Mouse (Mus musculus) thymus, postnatal 36 days (tissue): ENCODE measurements at regions not wholly inside any gene's neighbourhood (a gene's known extent, or its start where the extent isn't known, plus 50 kb on each side); places are given as distances from the start of the nearest gene placed in this dataset.
"Not testable (repeated sequence)": the region's sequence is repeated elsewhere in the genome, so short reads cannot be mapped to it uniquely, and the experiment has no call there.

Experiments
- DNase-seq, 2 experiments: peaks; one replicate each; pipeline ENCODE4 v3.0.0; 2022; ENCODE audit warnings: mixed read lengths in 2 of 2

GRCm38 (mm10) chr7:73039921-73040320 is 335.4 kb upstream of the Rgma start:
- DNase-seq = no peak

GRCm38 (mm10) chr7:73044316-73044715 is 331.0 kb upstream of the Rgma start:
- no peak for DNase-seq

DNA sequence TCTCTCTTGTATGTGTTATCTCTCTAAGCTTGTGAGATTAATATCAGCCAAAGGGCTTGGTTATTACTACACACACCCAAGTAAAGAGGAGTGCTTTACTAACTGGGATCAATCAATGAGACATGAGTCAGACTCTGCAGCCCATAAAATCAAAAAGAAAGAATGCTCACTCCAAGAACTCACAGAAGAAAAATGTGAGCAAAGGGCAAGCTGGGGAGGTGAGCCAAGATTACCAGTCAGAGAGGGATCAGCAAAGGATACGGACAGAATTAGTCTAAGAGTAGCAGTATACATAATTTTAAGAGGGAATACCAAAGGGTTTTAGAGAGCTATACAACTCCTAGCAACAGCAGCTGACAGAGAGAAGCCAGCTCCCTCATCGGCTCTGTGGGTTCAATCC is 319.4 kb upstream of the Rgma start:
- no peak for DNase-seq

- DNase-seq = no peak
Measured at GRCm38 (mm10) chr7:73063556-73063955, 311.8 kb upstream of the Rgma start.

DNA sequence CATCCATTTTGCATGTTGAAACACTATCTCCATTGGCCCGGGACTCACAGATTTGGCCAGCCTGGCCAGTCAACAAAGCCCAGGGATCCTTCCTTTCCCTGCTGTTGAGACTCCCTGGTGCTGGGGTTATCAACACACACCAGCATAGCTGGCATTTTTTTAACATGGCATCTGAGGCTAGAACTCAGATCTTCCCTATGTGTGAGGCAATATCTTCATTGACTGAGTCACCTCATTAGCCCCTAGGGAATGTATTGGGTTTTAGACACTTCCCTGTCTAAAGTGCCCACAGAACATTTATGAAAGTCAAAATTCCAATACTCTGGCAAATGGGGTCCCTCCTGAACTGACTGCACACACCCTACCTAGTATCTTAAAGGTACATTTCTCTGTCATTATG is 306.8 kb upstream of the Rgma start:
- no peak for DNase-seq

- DNase-seq = no peak
Measured at GRCm38 (mm10) chr7:73069352-73069751, 306.0 kb upstream of the Rgma start.

GRCm38 (mm10) chr7:73075391-73075790 is 299.9 kb upstream of the Rgma start:
- DNase-seq = not testable (repeated sequence)

DNA sequence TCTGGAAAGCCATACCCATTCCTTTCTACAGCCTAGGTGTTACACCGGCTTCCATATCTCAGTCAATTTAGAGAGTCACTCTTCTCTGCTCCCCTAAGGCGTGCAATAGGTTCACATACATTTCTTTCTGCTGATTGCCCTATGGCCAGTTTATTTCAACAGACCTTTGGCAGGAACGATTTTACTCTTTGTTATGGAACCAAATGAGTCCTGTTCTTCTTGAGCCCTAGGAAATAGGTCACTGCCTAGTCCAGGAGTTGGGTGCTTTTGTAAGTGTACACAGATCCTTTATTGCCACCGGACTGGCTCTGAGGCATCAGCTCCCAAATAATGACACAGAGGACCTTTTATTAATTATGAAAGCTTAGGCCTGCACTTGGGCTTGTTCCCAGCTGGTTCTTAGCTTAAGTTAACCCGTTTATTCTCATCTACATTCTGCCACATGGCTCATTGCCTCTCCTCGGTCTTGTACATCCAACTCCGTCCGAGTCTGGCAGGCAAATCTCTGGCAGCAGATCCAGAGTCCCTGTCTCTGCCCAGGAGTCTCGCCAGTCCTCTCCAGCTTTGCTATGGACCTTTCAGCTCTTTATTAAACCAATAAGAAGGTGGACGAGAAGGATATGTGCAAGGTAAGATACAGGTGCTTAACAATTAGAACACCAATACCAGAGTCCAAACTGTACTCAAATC is 287.7 kb upstream of the Rgma start:
- DNase-seq = no peak

GRCm38 (mm10) chr7:73088321-73088720 is 287.0 kb upstream of the Rgma start:
- no peak for DNase-seq

DNA sequence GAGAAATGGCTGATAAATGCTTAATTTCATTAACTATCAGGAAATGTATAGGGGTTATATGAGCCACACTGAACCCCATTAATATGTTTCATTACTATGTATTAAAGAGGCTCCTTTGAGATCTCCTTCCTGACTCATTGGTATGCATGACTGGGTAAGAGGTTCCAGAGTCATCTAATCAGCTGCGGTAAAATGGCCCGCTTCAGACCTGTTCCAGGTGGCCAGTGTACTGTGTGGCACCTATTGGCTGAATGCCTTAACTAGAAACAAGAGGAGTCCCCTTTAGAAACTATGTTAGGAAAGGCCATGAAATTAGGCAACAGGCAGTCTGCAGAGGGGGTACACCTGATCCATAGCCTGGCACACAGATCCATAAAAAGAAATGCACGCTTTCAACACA is 283.6 kb upstream of the Rgma start:
- DNase-seq = no peak

DNA sequence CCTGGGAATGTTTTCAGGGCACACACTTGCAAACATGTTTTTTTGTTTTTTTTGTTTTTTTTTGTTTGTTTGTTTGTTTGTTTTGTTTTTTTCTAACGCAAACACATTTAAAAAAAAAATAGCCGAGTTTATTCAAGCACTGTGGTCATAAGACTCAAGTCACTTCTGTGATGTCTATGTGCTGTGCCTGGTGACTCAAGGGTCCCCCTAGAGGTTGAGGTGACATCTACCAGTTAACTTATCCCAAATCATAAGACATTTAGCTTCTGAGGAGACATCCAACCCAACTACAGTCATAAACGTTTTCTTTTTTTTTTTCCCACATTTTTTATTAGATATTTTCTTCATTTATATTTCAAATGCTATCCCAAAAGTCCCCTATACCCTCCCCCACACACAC is 281.2 kb upstream of the Rgma start:
- no peak for DNase-seq

DNA sequence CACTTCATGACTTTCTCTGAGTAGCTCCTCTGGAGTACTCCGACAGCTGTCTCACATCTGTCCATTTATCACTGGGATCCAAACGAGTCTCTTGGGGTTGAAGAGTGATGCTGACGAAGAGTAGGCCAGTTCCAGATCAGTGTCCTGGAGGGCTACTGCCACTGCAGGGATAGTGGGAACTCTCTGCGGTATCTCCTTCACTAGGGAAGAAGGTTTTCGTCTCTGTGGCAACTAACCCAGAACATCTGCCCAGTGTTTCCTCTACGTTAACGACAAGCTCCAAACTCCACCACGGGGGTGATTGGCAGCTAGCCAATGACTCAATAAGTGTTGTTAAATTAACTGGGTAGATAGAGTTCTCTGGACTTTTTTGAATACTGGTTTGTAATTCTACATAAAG is 256.4 kb upstream of the Rgma start:
- DNase-seq = no peak

DNA sequence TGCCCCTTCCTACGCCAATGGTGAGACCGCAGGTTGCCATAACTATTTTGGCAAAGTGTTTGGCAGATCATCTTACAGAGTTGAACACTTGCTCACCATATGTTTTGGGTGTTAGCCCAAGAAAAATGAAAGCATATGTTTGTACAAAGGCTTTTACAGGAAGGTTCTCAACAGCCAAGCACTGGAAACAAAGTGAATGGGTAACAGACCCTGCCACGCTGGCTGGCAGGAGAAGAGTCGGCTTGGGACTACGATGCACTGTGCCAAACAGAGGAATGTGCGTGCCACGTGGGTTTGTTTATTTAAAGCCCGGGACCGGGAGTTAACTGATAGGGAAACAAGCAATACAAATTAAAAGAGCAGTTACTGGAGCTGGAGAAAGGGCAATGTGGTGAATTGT is 255.0 kb upstream of the Rgma start:
- no peak for DNase-seq

DNA sequence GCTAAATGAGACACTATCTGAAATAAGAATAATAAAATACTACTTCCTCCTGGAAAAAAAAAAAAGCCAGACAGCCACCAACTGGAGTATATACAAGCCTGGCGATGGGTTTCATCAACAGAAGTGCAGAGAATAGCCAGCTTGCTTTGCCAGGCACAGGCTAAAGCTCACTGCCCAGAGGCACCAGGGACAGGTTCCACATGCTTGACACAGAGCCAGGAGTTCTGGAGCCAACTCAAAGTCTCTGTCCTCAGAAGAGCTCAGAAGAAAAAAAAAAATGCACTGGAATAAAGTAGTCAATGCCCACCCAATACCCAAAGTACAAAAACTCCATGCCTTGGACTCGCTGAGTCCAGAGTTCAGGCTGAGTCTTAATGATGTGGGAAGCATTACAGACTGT is 250.3 kb upstream of the Rgma start:
- DNase-seq = no peak

DNA sequence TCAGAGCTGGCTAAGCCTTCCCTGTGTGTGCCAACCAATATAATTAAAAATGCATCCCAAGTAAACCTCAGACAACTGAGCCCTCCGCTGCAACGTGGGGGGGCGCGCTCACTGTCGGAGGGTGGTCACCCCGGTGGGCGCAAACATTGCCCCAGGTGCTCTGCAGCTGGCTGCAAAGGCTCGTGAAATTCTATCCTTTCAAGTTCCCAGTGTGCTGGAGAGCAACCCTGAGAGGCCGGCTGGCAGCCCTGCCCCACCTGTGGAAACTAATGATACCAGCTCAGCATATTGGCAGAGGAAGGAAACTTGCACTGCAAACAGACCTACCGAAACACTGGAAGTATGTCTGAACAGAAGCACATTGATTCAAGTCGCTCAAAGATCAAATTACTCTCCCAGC is 249.4 kb upstream of the Rgma start:
- DNase-seq = no peak

DNA sequence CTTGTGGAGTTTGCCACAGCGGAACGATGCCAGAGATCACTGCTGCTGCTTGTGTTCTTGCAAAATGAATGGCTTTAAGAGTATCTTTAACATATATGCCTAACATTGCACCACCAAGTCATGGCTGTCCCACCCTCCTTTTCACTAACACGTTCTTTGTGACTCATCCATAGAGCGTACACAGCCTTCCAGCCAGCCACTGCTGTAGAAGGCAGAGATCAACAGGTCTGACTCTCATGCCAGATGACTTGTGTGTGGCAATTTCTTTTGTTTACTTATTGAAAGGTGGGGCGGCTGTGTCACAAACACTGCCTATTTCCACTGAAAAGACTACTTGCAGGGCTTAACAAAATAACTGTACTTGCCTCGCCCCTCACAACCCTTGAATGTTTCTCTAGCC is 239.5 kb upstream of the Rgma start:
- no peak for DNase-seq

DNA sequence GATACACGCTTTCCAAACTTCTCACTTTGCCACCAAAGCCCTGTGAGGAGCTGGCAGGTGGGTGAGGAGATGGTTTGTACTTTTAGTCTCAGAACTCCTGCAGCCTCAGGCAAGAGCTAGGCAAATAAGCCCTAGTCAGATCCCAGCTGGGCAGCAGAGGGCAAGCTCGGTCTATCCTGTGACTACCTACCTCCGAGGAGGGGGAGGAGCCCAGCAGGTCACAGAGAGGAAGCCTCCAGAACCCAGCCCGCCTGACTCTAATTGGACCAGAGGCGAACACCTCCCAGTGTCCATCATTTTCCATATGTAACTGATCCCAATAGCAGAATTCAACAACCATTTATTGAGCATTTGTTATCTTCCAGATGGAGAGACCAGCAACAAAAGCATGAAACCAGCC is 237.0 kb upstream of the Rgma start:
- no peak for DNase-seq

DNA sequence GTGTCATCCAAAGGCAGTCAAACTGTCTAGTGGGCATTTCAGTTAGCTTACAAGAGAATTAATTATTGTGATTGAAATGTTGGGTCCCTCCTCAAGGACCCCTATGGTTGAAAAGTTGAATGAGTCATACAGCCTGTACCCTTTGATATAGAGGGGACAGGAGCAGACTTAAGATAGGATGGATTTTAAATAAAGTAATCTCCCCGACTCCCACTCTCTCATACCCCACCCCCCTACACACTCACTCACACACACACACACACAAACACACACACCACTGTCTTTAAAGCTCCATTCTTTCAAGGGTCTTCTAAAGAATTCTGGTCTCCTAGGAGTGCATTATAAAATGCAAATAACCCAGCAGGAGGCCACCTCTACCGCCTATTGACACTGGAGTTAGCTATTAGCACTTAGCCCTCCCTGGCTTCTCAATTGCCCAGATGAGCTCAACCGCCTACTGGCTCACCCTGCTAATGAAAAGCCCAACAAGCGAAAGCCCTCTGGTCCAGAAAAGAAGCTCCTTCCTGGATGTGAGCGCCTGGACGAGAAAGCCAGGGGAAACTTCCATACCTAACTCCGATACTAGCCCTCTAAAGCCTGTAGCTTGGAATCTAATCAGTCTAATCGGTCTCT is 236.3 kb upstream of the Rgma start:
- DNase-seq = no peak

GRCm38 (mm10) chr7:73139901-73140300 is 235.4 kb upstream of the Rgma start:
- no peak for DNase-seq

DNA sequence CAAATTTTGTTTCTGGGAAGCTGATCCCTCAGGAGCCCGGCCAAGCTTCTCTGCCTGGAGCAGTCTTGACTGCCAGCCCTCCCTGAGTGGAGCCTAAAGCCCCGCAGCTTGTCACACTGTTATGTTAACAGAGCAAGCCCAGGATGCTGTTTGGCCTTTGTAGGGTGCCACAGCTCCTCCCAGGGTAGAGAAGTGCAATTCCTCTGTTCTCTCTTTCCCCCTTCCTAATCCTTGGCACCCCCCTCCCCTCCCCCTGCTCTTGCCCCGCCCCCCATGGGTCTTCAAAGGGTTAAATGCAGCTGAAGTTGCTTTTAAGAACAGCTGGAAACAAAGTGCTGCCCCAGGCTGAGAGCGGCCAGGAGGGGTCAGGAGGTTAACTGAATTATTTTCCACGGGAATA is 234.1 kb upstream of the Rgma start:
- DNase-seq = no peak

DNA sequence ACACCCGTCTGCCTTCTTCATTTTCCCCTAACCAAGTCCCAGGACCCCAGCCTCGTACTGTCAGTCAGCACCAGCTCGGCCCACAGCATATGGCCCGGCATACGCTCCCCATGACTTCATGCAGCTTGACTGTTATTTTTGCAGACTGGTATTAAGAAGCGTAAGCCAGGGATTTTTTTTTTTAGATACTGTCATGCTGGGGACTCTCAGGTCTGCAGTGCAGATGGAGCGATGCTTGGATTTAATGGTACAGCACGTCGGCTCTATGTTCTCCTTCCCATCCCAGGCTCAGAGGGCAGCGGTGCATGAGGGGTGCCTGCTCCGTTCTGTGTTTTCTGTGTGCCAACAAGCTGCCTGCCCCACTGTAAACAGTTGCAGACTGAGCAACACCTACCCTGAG is 231.4 kb upstream of the Rgma start:
- DNase-seq = no peak

DNA sequence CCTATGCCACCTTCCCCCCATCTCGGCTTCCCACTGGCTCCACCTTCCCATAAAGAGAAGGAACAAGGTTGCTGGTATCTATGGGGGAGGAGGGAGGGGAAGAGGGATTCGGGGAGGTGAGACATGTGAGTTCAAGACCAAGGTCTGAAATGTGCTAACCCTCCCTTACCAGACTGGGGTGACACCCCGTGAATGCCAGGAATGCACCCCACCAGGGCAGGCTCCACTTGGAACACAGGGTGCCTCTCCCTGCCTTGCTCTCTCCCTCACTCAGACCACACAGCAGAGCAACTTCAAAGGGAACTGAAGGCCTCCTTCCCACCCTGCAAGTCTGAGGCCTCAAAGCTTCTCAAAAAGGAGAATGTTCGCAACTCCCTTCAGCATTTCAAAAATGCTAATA is 230.5 kb upstream of the Rgma start:
- DNase-seq = no peak

GRCm38 (mm10) chr7:73147251-73147650 is 228.1 kb upstream of the Rgma start:
- no peak for DNase-seq

DNA sequence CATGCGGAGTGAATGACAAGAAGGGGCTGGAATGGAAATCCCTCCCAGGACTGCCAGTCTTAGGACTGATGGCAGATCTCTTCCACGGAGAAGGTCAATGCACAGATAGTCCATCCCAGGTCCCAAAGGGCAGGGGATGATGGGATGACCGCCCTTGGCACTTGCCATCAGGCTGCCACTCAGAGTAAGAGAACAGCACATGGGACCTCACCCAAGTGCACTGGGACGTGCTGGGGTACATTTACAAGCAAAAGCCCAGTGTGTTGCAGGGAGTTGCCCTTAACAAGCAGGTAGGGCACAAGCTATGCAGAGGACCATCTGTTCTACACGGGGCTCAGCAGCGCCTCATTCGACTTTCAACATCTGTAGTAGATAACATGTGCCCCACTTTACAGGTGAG is 224.9 kb upstream of the Rgma start:
- DNase-seq = no peak
